ENCODE assay signal across 8 mouse cellular contexts in the genomic region with DNA sequence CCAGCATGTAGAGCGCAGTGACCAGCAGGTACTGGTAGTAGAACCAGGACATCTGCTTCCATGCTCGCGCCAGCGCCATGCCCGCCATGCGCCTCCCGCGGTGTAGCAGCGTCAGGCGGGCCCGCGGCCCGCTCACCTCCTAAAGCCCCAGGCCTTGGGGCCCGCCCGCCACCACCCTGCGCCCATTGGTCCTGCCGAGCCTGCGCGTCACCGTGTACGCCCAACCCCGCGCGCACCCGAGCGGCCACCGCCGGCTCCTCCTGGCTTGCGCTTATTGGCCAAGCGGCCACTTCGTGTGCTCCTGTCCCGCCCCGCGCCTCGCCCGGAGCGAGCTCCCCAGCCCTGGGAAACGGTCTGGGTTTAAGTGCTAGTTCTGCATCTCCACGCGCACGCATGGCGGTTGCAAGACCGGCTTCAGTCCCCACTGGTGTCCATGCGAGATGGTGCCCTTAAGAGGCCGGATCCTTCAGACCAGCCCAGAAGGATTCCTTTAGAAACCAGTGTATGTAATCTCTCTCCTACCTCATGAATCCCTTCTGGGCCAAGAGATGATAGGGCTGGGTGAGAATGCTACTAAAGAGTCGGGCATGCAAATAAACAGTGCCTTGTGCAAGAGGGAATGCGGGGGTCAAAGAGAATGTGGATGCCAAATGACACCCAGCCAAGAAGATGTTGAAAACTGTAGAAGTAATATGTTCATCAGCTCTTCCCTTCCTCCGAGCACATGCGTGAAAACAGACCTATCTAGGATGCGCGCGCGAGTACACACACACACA. TPM values are rescaled to one million over a fixed set of nuclear protein-coding genes. Genes with fewer than 3 reads are reported as not detected.
A peak's percentile ranks its signal among the peaks of the same experiment; 100 is the strongest.
DNase-seq lines count a peak whose midpoint lies in the region; ATAC-seq lines count a peak whose summit lies in the region.

A gene (minus strand): TSS at position 178 of the 776 bp plus-strand sequence.

- no peaks in the 10 kb centered on the region for H3K36me3 ChIP-seq in heart, embryonic 14.5 days (ENCODE audit: control insufficient read depth, insufficient read depth, low read length)
- H3K36me3 ChIP-seq in liver, embryonic 13.5 days = no peaks in the 10 kb centered on the region
- no peaks in the 10 kb centered on the region for H3K36me3 ChIP-seq in stomach, embryonic 16.5 days (ENCODE audit: control insufficient read depth, insufficient read depth, low read length)

- peak; percentile 96 for DNase-seq in CD4-positive, CD25-positive, alpha-beta regulatory T cell, adult 2 months (ENCODE audit: low read depth, low spot score)
- peak; percentile 86 for DNase-seq in fibroblast of lung, adult 2 months (ENCODE audit: low read depth)
- DNase-seq in kidney, postnatal 14 days = peak; percentile 98
- DNase-seq in liver, embryonic 13.5 days = peak; percentile 96
- peak; percentile 96 for DNase-seq in neural tube, embryonic 10.5 days (ENCODE audit: extremely low spot score, low spot score)

- no peaks in the 10 kb centered on the region for H3K27me3 ChIP-seq in heart, embryonic 14.5 days (ENCODE audit: control insufficient read depth, insufficient read depth, low read length)
- no peaks in the 10 kb centered on the region for H3K27me3 ChIP-seq in liver, embryonic 13.5 days
- H3K27me3 ChIP-seq in stomach, embryonic 16.5 days (ENCODE audit: control insufficient read depth, insufficient read depth, low read length) = no peaks in the 10 kb centered on the region

- H3K4me1 ChIP-seq in brown adipose tissue, adult 24 weeks (ENCODE audit: control insufficient read depth, insufficient read depth, insufficient read length, low read length) = peaks cover 22% of the 10 kb centered on the region
- peaks cover 14 to 30% of the 10 kb centered on the region in 2 experiments for H3K4me1 ChIP-seq in heart, embryonic 14.5 days (ENCODE audit: control insufficient read depth in 2 of 2, insufficient read depth in 2 of 2, low read length in 2 of 2)
- peaks cover 53% of the 10 kb centered on the region for H3K4me1 ChIP-seq in liver, embryonic 13.5 days (replicated peaks)
- peaks cover 28% of the 10 kb centered on the region for H3K4me1 ChIP-seq in stomach, embryonic 16.5 days (ENCODE audit: control insufficient read depth, insufficient read depth, low read length)

- H3K27ac ChIP-seq in brown adipose tissue, adult 24 weeks (replicated peaks; ENCODE audit: low read depth, low read length) = peak within 1 kb of the TSS; percentile 57
- H3K27ac ChIP-seq in heart, embryonic 14.5 days (replicated peaks in 1 of 2; ENCODE audit: control insufficient read depth in 1 of 2, insufficient read depth in 1 of 2, low read depth in 2 of 2, low read length in 2 of 2) = peak within 1 kb of the TSS; percentile 86 to 89
- peak within 1 kb of the TSS; percentile 78 for H3K27ac ChIP-seq in liver, embryonic 13.5 days
- peak within 1 kb of the TSS; percentile 92 for H3K27ac ChIP-seq in stomach, embryonic 16.5 days (ENCODE audit: low read length)

- peak within 1 kb of the TSS; percentile 72 for H3K4me3 ChIP-seq in brown adipose tissue, adult 24 weeks (ENCODE audit: insufficient read depth, low read depth, low read length)
- peak within 1 kb of the TSS; percentile 70 to 76 for H3K4me3 ChIP-seq in heart, embryonic 14.5 days (ENCODE audit: control insufficient read depth in 1 of 2, insufficient read depth in 1 of 2, low read depth in 1 of 2, low read length in 2 of 2)
- H3K4me3 ChIP-seq in liver, embryonic 13.5 days (replicated peaks) = peak within 1 kb of the TSS; percentile 78
- peak within 1 kb of the TSS; percentile 60 for H3K4me3 ChIP-seq in stomach, embryonic 16.5 days (replicated peaks; ENCODE audit: low read length)

- no peaks in the 10 kb centered on the region for H3K9me3 ChIP-seq in heart, embryonic 14.5 days (ENCODE audit: control insufficient read depth, low read length)
- H3K9me3 ChIP-seq in liver, embryonic 13.5 days (replicated peaks) = no peaks in the 10 kb centered on the region
- H3K9me3 ChIP-seq in stomach, embryonic 16.5 days (replicated peaks; ENCODE audit: control insufficient read depth, low read length) = no peaks in the 10 kb centered on the region

- ATAC-seq in heart, embryonic 14.5 days (ENCODE audit: insufficient number of reproducible peaks, insufficient read depth, low FRiP score, low read depth) = peak; percentile 99
- ATAC-seq in liver, embryonic 13.5 days (ENCODE audit: low read depth) = peak; percentile 100
- peak; percentile 99 for ATAC-seq in stomach, embryonic 16.5 days (ENCODE audit: insufficient read depth, low FRiP score)

- peak within 1 kb of the TSS; percentile 87 for H3K4me2 ChIP-seq in heart, embryonic 14.5 days (ENCODE audit: low read length)
- peak within 1 kb of the TSS; percentile 85 for H3K4me2 ChIP-seq in liver, embryonic 13.5 days
- peak within 1 kb of the TSS; percentile 73 for H3K4me2 ChIP-seq in stomach, embryonic 16.5 days (ENCODE audit: low read depth, low read length)

- H3K9ac ChIP-seq in heart, embryonic 14.5 days (ENCODE audit: low read length) = peak within 1 kb of the TSS; percentile 84
- H3K9ac ChIP-seq in liver, embryonic 13.5 days = peak within 1 kb of the TSS; percentile 85
- H3K9ac ChIP-seq in stomach, embryonic 16.5 days (ENCODE audit: low read length) = peak within 1 kb of the TSS; percentile 89

- 8% methylated on average over 52 of the region's 53 CpGs for WGBS in heart, embryonic 14.5 days
- WGBS in liver, embryonic 13.5 days (ENCODE audit: insufficient replicate concordance) = 9% methylated on average over 53 of the region's 53 CpGs
- 8% methylated on average over 53 of the region's 53 CpGs for WGBS in stomach, embryonic 16.5 days

RNA-seq across cellular contexts. Expression of the gene that starts here (rescaled TPM):
- 81.2 and 86.1 TPM in 2 replicates for polyA plus RNA-seq in brown adipose tissue, adult 24 weeks (2012; ENCODE audit: insufficient read depth, insufficient read length, missing spikeins)
- polyA plus RNA-seq in heart, embryonic 14.5 days (2014; fragmentation: Nextera tagmentation; extraction: Ambion mirVana) = 156 and 168 TPM in 2 replicates
- polyA plus RNA-seq in liver, embryonic 13.5 days (2015; fragmentation: Nextera tagmentation; extraction: Ambion mirVana) = 61.4 and 67.2 TPM in 2 replicates
- 225 and 229 TPM in 2 replicates for polyA plus RNA-seq in stomach, embryonic 16.5 days (2015; fragmentation: Nextera tagmentation; extraction: Ambion mirVana)

Comparison
In these comparisons a context has a peak if more than half of its experiments do, and no peak if none do; other contexts are left out.
1. Peak in every context shown above with its lines: DNase-seq, ATAC-seq, H3K4me3 ChIP-seq and H3K27ac ChIP-seq.